Mouse (Mus musculus) ES-CJ7 (cell line): ENCODE measurements around the gene Col6a3.

ENCODE experiments used
- DNase-seq: peaks from one replicate; pipeline ENCODE4 v3.0.0; 2011; ENCODE audit warnings: low read depth, low spot score

The Col6a3 gene

GRCm38 (mm10) chr1:90723754-90724153 lies 120.0 kb downstream of the Col6a3 start:
- no peak for DNase-seq

DNA sequence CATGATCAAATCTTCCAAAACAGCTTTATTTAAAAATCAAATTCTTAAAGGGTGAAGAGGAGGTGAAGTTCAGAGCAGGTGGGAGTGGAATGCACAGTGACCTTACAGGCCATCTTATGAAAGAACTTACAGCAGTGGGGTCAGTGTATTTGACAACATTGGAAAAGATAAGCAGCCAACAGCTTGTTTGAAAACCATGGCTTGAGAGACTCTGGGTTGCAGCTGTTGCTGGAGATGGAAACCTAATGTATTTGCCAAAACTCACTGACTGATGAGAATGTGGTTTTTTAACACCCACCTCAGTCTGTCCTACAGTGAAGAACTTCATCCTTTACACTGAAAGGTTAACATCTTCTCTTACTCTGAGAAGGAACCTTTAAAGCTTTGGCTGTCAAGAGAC lies 120.4 kb downstream of the Col6a3 start:
- DNase-seq = no peak

DNA sequence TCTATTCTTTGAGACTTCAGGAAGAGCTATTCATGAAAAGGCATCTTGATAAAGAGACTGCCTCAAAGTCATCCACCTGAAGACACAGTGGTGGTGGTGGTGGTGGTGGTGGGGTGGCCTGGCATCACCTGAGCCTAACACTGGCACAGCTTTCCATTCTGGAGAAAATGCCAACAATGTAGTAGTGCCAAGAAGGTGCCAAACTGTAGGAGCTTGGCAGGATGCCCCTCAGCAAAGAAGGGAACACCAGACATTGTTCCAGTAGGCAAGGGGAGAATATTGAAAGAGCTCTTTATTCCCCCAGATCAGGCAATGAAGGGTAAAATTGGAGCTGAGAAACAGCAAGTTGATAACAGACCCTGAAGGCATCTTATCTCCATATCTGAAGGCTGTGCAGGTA lies 121.8 kb downstream of the Col6a3 start:
- DNase-seq = no peak

GRCm38 (mm10) chr1:90720610-90721241 lies 123.0 kb downstream of the Col6a3 start:
- no peak for DNase-seq

DNA sequence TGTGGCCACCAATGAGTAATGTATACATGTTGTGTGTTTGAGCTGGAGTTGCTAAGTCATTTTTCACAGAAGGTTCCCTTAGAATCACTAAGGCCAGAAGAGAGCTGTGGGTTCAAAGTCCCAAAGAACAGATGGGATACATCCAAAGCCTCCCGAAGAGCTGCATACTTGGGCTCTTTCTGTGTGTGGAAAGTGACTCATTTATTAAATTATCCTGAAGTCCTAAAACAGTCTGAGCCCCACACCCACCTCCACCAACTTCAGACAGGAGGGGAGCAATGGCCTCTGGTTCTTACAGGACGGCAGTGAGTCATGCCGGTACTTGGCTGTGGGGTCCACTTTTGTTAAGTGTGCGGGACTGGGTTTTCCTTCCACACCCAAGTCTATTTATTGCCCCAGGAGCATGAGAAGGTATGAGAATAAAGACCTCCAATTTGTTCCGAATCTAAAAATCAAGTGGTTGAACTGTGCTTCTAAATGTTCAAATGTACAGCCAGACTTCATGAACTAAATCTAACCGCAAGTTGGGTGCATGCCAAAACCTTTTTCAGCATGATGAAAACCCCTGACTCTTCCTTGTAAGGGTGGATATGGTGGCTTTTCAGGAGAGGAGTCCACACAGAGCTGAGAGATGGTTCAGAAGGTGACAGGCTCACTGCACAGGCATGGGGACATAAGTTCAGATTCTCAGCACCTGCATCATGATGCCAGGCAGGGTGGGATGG lies 124.8 kb downstream of the Col6a3 start:
- no peak for DNase-seq

DNA sequence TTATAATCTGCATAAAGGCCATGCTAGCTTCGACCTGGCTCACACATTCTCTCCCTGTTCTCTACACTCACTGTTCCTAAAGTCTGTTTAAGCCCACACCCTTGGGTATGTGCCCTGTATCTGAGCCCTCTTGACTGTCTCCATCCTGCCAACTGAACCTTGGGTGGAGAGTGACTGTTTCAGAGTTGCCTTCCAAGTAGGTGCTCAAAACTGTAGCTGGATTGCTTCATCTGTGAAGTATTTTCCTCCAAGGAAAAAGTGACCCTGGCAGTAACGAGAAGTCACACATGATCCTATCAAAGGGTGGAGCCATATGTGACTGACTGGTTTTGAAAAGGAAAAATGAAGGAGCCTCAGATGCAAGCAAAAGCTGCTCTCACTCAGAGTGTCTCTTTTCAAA lies 127.5 kb downstream of the Col6a3 start:
- no peak for DNase-seq
